Mouse (Mus musculus) brain, adult 2 months (tissue): ENCODE measurements at regions not wholly inside any gene's neighbourhood (a gene's known extent, or its start where the extent isn't known, plus 50 kb on each side); places are given as distances from the start of the nearest gene placed in this dataset.

Experiments used
- DNase-seq: peaks from one replicate; pipeline ENCODE4 v3.0.0; 2011; ENCODE audit warnings: low read depth, low spot score

DNA sequence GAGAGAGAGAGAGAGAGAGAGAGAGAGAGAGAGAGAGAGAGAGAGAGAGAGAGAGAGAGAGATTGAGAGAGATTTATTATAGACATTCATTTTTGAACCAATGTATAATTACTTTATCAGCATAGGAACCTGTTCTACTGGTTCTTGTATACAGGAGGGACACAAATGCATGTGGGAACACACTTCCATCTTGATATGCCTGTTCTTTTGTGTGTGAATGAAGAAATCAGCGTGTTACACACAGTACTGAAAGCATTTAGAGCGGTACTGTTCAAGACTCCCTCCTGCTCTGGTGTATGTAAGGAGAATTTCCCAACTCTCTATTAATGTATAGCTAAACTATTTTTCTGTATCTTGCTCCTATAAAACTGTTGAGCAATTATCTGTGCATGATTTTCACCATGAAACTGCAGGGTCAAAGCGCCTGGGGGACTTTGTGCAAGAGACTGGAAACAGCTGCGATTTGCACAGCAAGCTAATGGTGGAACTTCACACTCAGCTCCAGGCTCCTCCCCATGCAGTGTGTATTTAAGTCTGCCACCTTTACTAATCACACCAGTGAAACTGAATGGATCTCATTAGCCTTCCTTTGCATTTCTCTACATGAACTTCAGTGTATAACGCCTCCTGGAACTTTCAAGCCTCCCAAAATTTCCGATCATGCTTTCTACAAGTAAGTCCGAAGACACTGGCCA, 267.0 kb upstream of the 3110018I06Rik start:
- DNase-seq, result no peak

DNA sequence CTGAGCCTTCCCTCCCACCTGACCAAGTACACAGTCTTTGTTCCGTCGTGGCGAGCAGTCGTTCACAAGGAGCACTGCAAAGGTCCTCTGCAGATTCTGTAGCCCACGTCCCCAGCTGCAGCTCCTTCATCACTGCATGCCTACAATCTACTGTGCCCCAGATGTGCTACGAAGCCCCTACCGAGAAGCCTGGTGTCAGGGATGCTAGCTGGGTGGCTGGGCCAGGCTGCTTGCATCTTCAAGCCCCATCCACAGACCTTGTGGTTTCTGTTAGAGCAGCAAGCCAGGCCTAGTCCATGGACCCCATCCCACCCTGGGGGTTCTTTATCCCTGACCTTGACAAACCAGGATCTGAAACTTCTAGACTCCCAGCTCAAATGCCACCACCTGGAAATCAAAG, 266.3 kb upstream of the 3110018I06Rik start:
- no peak for DNase-seq

DNA sequence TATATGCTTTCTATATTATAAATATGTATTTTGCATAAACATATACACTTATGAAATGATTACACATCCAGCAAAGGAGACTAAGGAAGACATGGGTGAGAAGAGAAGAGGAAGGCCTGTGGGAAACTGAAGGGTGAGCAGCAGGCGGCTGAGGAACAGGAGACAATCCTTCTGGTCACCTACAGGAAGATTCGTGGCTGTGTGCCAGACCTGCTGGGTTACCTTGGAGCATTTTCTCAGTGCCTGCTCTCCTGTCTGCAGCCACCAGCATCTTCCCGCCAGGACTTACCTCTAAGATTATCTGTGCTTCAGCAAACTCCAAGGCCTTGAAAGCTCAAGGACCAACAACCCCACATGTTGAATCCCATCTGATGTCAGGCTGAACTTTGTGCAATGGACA, 258.3 kb upstream of the 3110018I06Rik start:
- DNase-seq, result no peak

DNA sequence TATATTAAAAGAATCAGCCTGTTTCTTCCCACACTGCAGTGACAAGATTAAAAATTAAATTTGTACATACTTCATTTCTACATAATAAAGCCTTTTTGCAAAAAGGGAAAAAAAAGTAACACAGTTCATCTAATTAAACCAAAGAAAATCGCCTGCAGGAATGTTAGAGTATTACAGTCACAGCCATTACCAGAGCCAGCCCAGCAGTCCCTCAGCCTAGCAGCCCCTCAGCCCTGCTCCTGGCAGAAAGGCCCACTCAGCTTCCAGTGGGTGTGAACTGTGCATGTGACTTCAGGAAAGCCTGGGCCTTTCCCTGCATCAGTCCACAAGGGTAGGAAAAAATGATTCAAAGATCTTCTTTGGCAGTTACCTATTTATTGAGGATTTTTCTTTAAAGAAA, 256.8 kb upstream of the 3110018I06Rik start:
- no peak for DNase-seq

DNA sequence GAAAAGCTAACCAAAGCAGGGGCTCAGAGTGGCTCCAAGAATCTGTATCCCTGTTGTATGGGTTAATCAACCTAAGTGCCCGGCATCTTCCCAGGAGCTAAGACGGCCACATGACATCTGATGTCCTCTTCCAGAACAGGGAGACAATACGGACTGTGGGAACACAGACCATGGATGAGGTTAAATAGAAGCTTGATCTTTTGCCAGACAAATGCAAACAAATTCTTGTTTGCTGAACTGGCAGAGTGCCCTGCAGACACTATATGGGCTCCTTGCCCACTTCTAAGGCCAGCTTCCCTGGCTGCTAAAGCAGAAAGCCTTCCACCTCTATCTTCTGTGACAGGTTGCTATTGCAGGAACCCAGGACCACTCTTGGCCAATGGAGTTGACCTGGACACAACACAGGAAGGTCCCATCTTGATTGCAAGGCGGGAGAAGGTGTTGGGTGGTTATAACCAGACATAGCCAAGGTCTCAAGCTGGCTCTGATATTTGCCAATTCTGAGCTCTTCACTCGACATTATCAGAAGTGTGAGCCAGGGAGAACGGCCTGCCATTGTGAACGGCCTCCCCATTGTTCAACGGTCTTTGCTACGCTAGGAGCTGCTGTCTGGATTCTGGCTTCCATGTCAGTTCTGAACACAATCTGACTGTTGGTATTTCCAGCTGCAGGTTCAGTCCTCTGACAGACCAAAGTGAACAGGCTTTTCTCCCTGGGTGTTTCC, 237.5 kb upstream of the 3110018I06Rik start:
- DNase-seq, result no peak

DNA sequence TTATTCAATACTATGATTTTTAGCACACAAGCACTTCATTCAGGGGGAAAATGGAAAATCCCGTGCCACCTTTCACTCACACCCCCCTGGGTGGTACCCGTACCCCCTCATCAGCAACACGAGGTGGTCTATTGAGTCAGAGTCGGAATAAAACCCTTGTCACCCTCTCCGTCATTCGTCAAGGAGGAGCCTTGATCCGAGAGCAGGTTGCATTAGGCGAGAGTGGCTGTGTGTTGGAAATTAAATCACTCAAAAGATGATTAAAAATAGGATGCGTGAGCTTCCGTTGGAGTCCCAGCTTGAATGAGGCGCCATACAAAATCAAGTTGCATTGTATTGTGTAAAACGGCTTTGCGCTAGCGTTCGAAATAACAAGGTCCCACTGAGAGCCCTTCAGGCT, 236.5 kb upstream of the 3110018I06Rik start:
- DNase-seq, result no peak

DNA sequence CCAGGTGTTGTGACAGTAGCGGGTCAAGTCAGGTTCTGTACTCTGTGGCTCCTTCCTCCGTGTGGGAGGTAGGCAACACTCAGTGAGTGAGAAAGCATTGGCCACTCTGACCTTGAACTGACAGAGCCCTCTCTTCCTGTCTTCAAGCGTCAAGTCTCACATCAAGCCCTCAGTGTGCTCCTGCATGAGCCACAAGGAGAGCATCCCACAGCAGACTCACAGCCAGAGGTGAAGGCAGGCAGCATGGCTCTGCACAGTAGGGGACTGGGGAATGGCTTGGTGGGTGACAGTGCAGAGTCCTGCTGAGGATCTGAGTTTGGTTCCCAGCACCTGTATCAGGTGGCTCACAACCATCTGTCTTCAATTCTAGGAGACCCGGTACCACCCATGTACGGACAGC, 226.4 kb upstream of the 3110018I06Rik start:
- no peak for DNase-seq

DNA sequence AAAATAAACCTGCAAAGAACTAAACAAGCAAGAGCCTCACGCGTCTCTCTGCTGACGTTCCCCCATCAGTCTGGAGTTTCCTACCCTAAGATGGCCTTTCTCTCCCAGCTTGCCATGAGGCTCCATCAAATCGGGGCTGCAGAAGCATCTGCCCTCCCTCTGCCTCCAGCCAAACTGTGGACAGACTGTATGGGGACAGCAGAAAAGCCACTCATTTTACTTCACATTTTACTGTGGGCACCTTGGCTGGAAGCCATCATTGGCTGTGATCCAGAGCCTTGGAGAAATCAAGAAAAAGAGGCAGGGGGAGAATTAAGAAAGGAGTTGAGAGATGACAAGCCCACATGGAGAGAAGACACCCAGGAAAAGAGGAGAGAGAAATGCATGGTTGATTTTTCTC, 225.9 kb upstream of the 3110018I06Rik start:
- DNase-seq, result no peak

DNA sequence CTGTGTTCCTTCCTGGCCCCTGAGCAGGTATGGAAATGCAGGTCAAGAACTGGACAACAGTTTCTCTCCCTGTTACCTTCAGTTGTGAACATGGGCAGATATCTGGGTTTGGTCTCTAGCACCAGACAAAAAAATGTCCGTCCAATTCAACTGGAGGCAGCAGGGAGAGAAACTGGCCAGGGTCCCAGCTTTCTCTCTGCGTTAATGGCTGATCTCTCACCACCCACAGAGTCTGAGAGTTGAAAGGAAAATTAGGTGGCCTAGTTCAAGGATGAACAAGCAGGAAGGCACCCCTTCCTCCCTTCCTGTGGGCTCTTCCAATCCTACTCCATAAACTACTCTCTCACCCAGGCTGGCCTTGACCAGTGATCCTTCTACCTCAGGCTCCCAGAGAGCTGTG, 221.7 kb upstream of the 3110018I06Rik start:
- DNase-seq, result no peak

DNA sequence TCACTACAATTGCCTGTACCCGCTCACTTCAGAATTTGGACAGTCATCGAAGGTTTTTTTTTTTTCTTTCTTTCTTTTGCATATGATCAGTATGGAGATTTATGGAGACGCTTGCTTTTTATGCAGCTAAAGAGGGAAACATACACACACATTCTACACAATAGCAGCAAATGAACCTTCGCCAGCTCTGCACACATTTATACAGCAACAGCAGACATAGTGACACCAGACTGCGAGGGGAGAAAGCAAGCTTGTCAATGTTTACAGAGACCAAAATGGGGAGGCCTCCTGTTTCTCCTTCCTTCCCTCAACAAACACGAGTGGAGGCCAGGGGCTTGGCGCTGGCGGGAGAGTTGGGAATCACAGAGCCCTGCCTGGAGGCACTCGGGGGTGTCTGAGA, 202.8 kb upstream of the 3110018I06Rik start:
- DNase-seq, result peak; percentile 23

DNA sequence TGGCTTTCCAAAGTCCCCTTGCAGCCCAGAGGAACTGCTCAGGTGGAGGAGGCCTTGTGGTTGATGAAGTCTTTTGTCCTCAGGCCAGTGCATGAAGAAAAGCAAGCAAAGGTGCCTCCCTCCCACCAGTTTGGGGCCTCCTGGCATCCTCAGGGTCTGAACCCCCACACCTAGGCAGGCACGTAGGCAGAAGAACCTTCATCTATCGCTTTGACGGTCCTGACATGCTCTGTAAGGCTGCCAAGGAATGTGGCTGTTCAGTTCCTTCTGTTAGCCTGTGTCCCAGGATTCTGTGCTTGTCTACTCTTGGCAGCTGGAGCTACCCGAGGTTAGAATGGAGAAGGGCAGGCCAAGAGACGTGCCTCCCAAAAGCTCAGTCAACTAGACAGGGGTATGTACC, 197.1 kb upstream of the 3110018I06Rik start:
- no peak for DNase-seq

DNA sequence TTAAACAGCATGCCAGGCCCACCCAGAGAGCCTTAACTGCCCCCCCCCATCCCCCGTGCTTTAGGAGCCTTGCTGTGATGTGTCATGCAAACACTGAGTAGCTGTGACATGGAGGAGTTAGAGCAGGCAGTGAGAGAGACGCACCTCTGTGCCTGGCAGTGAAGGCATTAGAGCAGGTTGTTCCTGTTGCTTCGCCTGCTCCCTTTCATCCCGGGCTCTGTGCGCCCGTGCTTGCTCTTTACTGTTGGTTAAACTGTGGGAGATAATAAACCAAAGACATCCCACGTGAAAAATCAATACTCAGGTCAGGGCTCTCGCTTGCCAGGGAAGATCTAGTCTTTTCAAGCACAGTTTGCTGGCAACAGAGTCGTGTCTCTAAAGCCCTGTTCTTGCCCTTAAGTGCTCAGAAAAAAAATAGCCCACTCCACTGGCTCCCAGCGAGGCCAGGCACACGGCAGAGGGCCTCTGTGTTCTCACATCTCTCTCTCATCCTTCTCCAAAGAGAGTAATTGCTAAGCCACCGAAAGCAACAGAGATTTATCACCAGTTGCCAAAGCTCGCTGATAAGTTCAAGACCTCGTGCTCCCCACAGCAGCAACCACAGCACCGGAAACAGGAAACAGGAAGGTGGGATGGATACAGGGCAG, 181.2 kb upstream of the 3110018I06Rik start:
- DNase-seq, result peak; percentile 8

DNA sequence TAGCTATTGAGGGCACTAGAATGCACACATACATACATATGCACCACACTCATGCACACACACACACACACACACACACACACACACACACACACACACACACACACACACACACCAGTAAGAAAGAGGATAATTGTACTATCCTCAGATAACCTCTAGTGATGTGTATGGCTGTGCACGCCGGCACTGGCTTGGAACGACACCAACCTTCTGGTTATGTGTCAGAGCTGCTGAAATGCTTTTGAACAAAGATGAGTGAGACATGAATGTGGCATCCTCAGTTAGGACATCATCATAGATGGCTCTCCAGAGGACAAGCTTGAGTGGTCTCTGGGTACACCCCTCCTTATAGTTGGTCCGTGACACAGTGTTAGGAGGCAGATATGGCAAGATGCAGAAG, 173.0 kb upstream of the 3110018I06Rik start:
- peak; percentile 16 for DNase-seq

DNA sequence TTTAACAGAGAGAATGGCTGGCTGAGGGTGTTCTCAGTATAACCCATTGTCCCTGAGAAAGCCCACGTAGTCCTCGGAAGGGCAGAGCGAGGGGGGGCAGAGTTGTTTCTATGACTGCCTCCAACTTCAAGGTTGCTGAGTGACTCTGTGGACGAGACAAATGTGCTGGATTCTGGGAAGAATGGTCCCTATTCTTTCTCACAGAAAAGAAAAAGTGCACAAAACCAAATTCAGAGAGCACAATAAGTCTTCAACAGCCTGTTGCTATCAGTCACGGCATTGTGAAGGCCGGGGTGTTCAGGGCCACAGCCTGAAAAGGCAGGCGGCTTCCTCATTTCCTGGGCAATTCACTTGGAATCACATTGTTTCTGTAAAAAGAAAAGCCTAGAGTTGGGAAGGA, 165.6 kb upstream of the 3110018I06Rik start:
- no peak for DNase-seq

DNA sequence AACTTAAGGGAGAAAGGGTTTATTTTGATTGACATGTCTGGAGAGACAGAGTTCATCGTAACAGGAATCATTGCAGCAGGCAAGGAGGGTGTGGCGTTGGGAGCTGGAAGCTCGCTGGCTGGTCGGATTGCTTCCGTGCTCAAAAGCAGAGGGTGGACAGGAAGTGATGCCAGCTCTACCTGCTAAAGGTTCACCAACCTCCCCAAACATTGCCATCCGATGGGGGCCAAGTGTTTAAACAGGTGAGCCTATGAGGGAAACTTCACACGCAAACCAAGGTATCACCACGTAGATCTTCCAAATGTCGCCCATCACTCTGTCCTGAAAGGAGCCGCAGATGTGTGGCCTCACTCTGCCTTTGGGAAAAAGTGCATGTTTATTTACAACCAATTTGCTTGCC, 162.3 kb upstream of the 3110018I06Rik start:
- DNase-seq, result no peak

DNA sequence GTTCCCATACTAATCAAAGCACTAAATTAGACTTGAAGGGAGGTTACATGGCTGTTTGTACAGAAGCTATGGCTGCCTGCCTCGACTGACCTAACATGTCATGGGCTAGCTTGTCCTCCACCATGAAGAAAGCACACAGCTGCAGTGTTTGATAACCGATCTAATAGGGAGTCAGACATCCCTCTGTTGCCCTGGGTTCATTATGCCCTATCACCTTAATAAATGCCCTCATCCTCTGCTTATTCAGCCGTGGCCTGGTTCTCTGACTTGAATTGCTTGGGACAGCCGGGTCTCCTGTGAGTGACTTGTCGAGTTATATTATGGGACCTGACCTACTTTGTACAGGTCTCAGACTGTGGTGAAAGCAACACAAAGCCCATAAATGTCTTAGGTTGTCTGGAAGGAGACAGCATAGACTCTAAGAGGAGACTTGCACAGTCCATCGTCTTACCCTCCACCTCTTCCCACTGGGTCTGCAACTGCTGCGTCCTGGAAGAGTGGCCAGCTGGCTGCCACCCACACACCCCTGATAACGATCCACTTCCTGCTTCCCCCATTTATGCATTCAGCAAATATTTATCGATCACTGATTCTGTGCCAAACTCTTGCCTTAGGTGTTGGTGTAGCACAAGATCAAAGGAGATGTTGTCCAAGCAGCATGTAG, 161.2 kb upstream of the 3110018I06Rik start:
- DNase-seq, result no peak

DNA sequence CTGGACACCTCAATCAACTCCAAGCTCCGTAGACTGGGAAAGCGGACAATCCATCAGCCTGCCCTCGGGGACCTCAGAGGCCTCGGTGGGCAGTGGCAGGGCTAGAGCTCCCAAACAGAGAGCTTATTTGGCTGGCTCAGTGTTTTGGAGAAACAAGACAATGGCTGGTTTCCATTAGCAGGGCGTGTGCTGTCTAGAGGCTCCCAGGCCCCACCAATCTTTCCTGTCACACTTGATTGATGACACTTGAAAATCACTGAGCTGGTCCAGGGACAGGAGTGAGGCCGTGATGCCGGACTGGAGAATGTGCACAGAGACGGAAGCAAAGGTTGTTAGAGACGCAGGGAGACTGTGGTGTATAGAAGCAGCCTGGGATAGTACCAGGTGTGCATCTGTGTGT, 159.4 kb upstream of the 3110018I06Rik start:
- no peak for DNase-seq

DNA sequence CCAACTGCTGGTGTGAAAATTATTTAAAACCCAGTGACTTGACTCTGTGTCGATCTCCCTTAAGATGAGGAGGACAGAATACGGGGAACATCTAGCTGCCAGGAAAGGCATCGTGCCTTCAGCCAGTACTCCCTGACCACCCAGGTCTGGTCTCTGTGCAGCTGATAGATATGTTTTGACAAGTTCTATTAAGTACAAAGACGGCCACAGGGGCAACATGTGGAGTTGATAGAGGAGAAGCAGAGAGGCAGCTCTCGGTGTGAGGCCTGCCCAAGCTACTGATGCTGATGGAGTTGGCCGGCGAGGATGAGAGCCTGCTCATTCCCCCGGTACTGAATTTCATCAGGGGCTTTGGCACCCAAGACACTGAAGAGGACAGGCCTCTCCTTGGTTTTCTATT, 154.1 kb upstream of the 3110018I06Rik start:
- DNase-seq, result no peak

DNA sequence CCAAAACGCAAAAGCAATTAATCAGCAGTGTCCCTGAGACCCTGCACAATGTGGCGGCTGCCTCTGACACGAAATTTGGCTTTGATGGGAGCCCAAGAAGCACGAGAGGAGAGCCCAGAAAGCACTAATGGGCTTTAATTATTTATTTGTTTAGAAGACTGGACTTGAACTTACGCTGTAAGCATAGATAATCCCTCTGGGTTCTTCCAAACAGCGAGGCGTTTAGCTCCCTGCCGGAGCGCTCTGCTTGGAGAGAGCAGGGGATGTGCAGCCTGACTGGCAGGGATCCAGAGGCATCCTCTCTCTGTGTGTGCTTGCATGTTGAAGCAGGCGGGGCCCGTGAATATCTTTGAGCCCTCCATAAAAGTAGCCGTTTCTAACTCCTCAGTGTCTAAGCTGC, 153.3 kb upstream of the 3110018I06Rik start:
- DNase-seq, result no peak

DNA sequence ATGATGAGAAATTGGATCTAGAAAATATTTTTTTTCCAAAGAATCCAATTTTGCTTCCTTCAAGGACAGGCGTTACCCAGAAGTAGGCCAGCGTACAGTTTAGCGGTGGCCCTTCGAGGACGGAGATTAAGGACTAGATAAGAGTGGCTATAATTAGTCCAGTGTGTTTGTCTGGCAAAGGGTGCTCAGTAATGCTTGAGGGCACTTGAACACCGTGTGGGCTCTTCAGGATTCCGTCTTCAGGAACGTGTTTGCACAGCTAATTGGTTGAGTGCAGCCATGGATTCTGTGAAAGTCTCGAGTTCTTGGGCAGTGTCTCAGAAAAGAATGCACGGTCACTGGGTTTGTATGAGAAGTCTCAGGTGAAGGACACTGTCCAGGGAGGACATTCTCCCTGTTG, 149.7 kb upstream of the 3110018I06Rik start:
- DNase-seq, result no peak

DNA sequence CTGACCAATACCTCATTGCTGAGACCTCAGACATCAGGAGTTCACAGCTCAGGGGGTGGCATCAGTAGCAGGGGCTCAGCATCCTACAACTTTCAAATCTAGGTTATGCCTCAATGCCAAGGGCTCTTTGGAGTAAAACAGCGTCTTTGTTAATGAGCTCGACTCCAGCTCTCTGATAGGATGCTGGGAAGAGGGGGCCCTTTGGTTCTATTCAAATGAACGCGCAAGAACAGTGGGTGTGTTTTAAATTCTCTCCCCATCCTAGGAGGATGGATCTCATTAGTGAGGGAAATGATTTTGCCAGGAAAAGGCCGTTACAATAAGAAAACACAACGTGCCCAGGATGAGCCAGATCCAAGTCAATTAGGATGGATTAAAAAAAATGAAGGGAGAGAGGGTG, 132.2 kb upstream of the 3110018I06Rik start:
- DNase-seq, result no peak

DNA sequence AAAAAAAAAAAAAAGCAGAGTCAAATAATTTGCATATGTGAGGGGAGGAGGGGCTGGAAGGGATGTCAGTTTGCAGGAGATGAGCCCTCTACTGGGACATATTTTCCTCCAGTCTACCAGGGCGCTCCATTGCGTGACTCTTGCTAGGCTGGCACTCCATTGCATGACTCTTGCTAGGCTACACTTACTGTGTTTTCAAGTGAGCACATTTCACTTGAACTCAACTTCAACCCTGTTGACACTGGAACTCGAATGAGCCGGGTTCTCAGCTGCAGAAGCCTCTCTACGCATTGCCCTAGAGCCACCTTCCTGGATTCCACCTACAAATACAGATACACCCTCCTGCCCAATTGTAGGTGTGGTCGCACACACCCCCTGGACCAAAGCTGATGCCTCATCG, 131.5 kb upstream of the 3110018I06Rik start:
- DNase-seq, result no peak
